Mouse (Mus musculus) hindbrain, embryonic 10.5 days (tissue): Measurements from ENCODE around the gene Rab4b. TPM values are rescaled to one million over a fixed set of nuclear protein-coding genes. Genes with fewer than 3 reads are reported as not detected.
A peak's percentile ranks its signal among the peaks of the same experiment; 100 is the strongest.

Experiments used
- DNase-seq: peaks from one replicate; pipeline ENCODE4 v3.0.0-alpha.2; 2017; ENCODE audit warnings: low spot score
- H3K27ac ChIP-seq: fragments of 300-500 bp; sonication (generic); 2 replicates; pipeline ENCODE4 v1.5.1; 2016; ENCODE audit warnings: mild to moderate bottlenecking, moderate library complexity
- H3K27me3 ChIP-seq: fragments of 300-500 bp; sonication (generic); 2 replicates; pipeline ENCODE4 v1.6.1; 2016; ENCODE audit warnings: mild to moderate bottlenecking; ENCODE audit not compliant: poor library complexity, insufficient read depth, severe bottlenecking
- H3K36me3 ChIP-seq: fragments of 300-500 bp; sonication (generic); 2 replicates; pipeline ENCODE4 v1.6.1; 2016; ENCODE audit warnings: mild to moderate bottlenecking, moderate library complexity
- H3K4me1 ChIP-seq: fragments of 300-500 bp; sonication (generic); replicated peaks from 2 replicates; pipeline ENCODE4 v1.6.1; 2016; ENCODE audit warnings: mild to moderate bottlenecking
- H3K4me3 ChIP-seq: fragments of 300-500 bp; sonication (generic); 2 replicates; pipeline ENCODE4 v1.5.1; 2016; ENCODE audit warnings: mild to moderate bottlenecking, moderate library complexity
- H3K9me3 ChIP-seq: fragments of 300-500 bp; sonication (generic); 2 replicates; pipeline ENCODE4 v1.6.1; 2016; ENCODE audit warnings: mild to moderate bottlenecking, moderate library complexity
- WGBS: fragments of 180-500 bp; shearing (Covaris S2); methylation state at CpG from one replicate; pipeline ENCODE4 v1.1.7; 2016; 5-methylcytosine and 5-hydroxymethylcytosine counted together
- polyA plus RNA-seq: library from polyadenylated mRNA; unstranded; fragments of >200 nt; fragmentation: Nextera tagmentation; extraction: Ambion mirVana; gene quantifications from 2 replicates; pipeline ENCODE4 v1.2.1, GENCODE M21; 2016

The Rab4b gene
- polyA plus RNA-seq, 1 experiment from 2014 or later = 92.2 TPM

- no peaks in the 10 kb centered on the region for H3K9me3 ChIP-seq
- peaks cover 24% of the 10 kb centered on the region for H3K4me1 ChIP-seq
- DNase-seq = no peak
- peaks cover 55% of the 10 kb centered on the region for H3K36me3 ChIP-seq
- no peak overlapping the region for H3K27ac ChIP-seq
- H3K27me3 ChIP-seq = no peaks in the 10 kb centered on the region
- no peak overlapping the region for H3K4me3 ChIP-seq
These were observed 19.7 kb upstream of the Rab4b start for GRCm38 (mm10) chr7:27198355-27198754.

- peaks cover 55% of the 10 kb centered on the region for H3K36me3 ChIP-seq
- WGBS = 92% methylated on average over 8 of the region's 8 CpGs
- no peaks in the 10 kb centered on the region for H3K27me3 ChIP-seq
- DNase-seq = no peak
- no peak overlapping the region for H3K27ac ChIP-seq
- no peaks in the 10 kb centered on the region for H3K9me3 ChIP-seq
- H3K4me1 ChIP-seq = peaks cover 26% of the 10 kb centered on the region
- H3K4me3 ChIP-seq = no peak overlapping the region
These were observed 18.9 kb upstream of the Rab4b start for GRCm38 (mm10) chr7:27197634-27198033.

- H3K36me3 ChIP-seq = peaks cover 55% of the 10 kb centered on the region
- no peaks in the 10 kb centered on the region for H3K27me3 ChIP-seq
- H3K4me3 ChIP-seq = peak overlapping the region; percentile 89; the same call in 1 of the 2 replicates
- no peaks in the 10 kb centered on the region for H3K9me3 ChIP-seq
- WGBS = 89% methylated on average over 3 of the region's 3 CpGs
- H3K4me1 ChIP-seq = peaks cover 26% of the 10 kb centered on the region
- no peak for DNase-seq
- peak overlapping the region; percentile 59 for H3K27ac ChIP-seq
These were observed 18.4 kb upstream of the Rab4b start for GRCm38 (mm10) chr7:27197136-27197535.

GRCm38 (mm10) chr7:27195681-27196611, 17.2 kb upstream of the Rab4b start, which contains the start of the genes BC024978 and Snrpa:
BC024978 (plus strand) TSS chr7:27195781.
Snrpa (minus strand) TSS chr7:27196271.
- H3K36me3 ChIP-seq = peaks cover 55% of the 10 kb centered on the region
- peaks cover under 1% of the 10 kb centered on the region; the same call in 1 of the 2 replicates for H3K9me3 ChIP-seq
- H3K27me3 ChIP-seq = no peaks in the 10 kb centered on the region
- H3K4me3 ChIP-seq = peak within 1 kb of the TSS; percentile 89
- 1% methylated on average over 64 of the region's 64 CpGs for whole genome bisulfite sequencing
- peak within 1 kb of the TSS; percentile 99 for H3K27ac ChIP-seq
- H3K4me1 ChIP-seq = peaks cover 26% of the 10 kb centered on the region
- peak; percentile 97 for DNase-seq

GRCm38 (mm10) chr7:27193731-27194130, 15.0 kb upstream of the Rab4b start:
- peaks cover 9% of the 10 kb centered on the region; the same call in 1 of the 2 replicates for H3K9me3 ChIP-seq
- peaks cover 26% of the 10 kb centered on the region for H3K4me1 ChIP-seq
- H3K4me3 ChIP-seq = peak overlapping the region; percentile 89
- WGBS = 89% methylated on average over 4 of the region's 4 CpGs
- DNase-seq = no peak
- peaks cover 68% of the 10 kb centered on the region for H3K36me3 ChIP-seq
- H3K27ac ChIP-seq = no peak overlapping the region
- no peaks in the 10 kb centered on the region for H3K27me3 ChIP-seq

GRCm38 (mm10) chr7:27192434-27192833, 13.7 kb upstream of the Rab4b start:
- H3K36me3 ChIP-seq = peaks cover 71% of the 10 kb centered on the region
- no peak overlapping the region for H3K4me3 ChIP-seq
- H3K27ac ChIP-seq = no peak overlapping the region
- 94% methylated on average over 5 of the region's 5 CpGs for WGBS
- peaks cover 26% of the 10 kb centered on the region for H3K4me1 ChIP-seq
- DNase-seq = no peak
- H3K27me3 ChIP-seq = no peaks in the 10 kb centered on the region
- H3K9me3 ChIP-seq = peaks cover 9% of the 10 kb centered on the region; the same call in 1 of the 2 replicates

- no peak overlapping the region for H3K27ac ChIP-seq
- H3K27me3 ChIP-seq = no peaks in the 10 kb centered on the region
- DNase-seq = no peak
- H3K4me1 ChIP-seq = peaks cover 10% of the 10 kb centered on the region
- 93% methylated on average over 10 of the region's 10 CpGs for WGBS
- H3K9me3 ChIP-seq = peaks cover 20% of the 10 kb centered on the region; the same call in 1 of the 2 replicates
- H3K4me3 ChIP-seq = no peak overlapping the region
- peaks cover 98% of the 10 kb centered on the region for H3K36me3 ChIP-seq
These were observed 10.7 kb upstream of the Rab4b start for GRCm38 (mm10) chr7:27189271-27189931.

GRCm38 (mm10) chr7:27185986-27186385, 7.3 kb upstream of the Rab4b start:
- no peak for DNase-seq
- Histone ChIP-seq H3K4me1 (no peaks in the 10 kb centered on the region), H3K4me3 (no peak overlapping the region), H3K36me3 (peaks cover 84% of the 10 kb centered on the region), H3K9me3 (peaks cover 20% of the 10 kb centered on the region; the same call in 1 of the 2 replicates), H3K27me3 (no peaks in the 10 kb centered on the region), H3K27ac (no peak overlapping the region)
- WGBS = 92% methylated on average over 5 of the region's 5 CpGs

- no peaks in the 10 kb centered on the region for H3K27me3 ChIP-seq
- peaks cover 73% of the 10 kb centered on the region for H3K36me3 ChIP-seq
- H3K4me1 ChIP-seq = 0 out of 2 replicates have a peak, but pooled peaks cover 3% of the 10 kb centered on the region
- DNase-seq = peak; percentile 57
- no peak overlapping the region for H3K27ac ChIP-seq
- 75% methylated on average over 3 of the region's 3 CpGs for WGBS
- peaks cover 12% of the 10 kb centered on the region; the same call in 1 of the 2 replicates for H3K9me3 ChIP-seq
- H3K4me3 ChIP-seq = no peak overlapping the region
These were observed 6.3 kb upstream of the Rab4b start for GRCm38 (mm10) chr7:27184964-27185363.

GRCm38 (mm10) chr7:27182498-27182897, 3.8 kb upstream of the Rab4b start:
- peaks cover 12% of the 10 kb centered on the region; the same call in 1 of the 2 replicates for H3K9me3 ChIP-seq
- WGBS = 98% methylated on average over 1 of the region's 1 CpGs
- H3K36me3 ChIP-seq = peaks cover 49% of the 10 kb centered on the region
- H3K4me3 ChIP-seq = no peak overlapping the region
- DNase-seq = no peak
- no peaks in the 10 kb centered on the region for H3K27me3 ChIP-seq
- H3K27ac ChIP-seq = no peak overlapping the region
- H3K4me1 ChIP-seq = peaks cover 19% of the 10 kb centered on the region

GRCm38 (mm10) chr7:27180837-27181695, 2.4 kb upstream of the Rab4b start, which contains the start of the genes Gm21983 and Mia:
Gm21983 (minus strand) TSS chr7:27181086.
Mia (minus strand) TSS chr7:27181157.
- WGBS = 73% methylated on average over 14 of the region's 14 CpGs
- Histone ChIP-seq H3K4me3 (no peak within 1 kb of the TSS), H3K36me3 (peaks cover 34% of the 10 kb centered on the region), H3K9me3 (peaks cover 10% of the 10 kb centered on the region; the same call in 1 of the 2 replicates), H3K27ac (no peak within 1 kb of the TSS), H3K27me3 (no peaks in the 10 kb centered on the region), H3K4me1 (peaks cover 19% of the 10 kb centered on the region)
- no peak for DNase-seq

- H3K27ac ChIP-seq = no peak overlapping the region
- peaks cover 31% of the 10 kb centered on the region for H3K36me3 ChIP-seq
- WGBS = 69% methylated on average over 5 of the region's 5 CpGs
- peaks cover 19% of the 10 kb centered on the region for H3K4me1 ChIP-seq
- no peaks in the 10 kb centered on the region for H3K27me3 ChIP-seq
- no peak for DNase-seq
- H3K9me3 ChIP-seq = peaks cover 1% of the 10 kb centered on the region; the same call in 1 of the 2 replicates
- H3K4me3 ChIP-seq = no peak overlapping the region
These were observed 1.3 kb upstream of the Rab4b start for GRCm38 (mm10) chr7:27180036-27180435.
